Mouse (Mus musculus): ENCODE data around the gene Plcb4. TPM values are rescaled to one million over a fixed set of nuclear protein-coding genes. Genes with fewer than 3 reads are reported as not detected.
"Not testable (repeated sequence)": the region's sequence is repeated elsewhere in the genome, so short reads cannot be mapped to it uniquely, and the experiment has no call there.

Gene Plcb4
- polyA plus RNA-seq, 1 experiment, result 33.0 TPM

GRCm38 (mm10) chr2:135886081-135886679 is 227.4 kb downstream of the Plcb4 start:
- Histone ChIP-seq H3K4me3 (ENCODE audit: insufficient read depth, low read length) (no peak overlapping the region), H3K4me1 (ENCODE audit: control insufficient read depth, insufficient read depth, low read length) (peaks cover 7% of the 10 kb centered on the region), H3K27ac (ENCODE audit: insufficient read depth, low read length) (no peak overlapping the region)
- TF ChIP-seq POLR2A (IDR thresholded peaks at IDR 0.05; ENCODE audit: low read depth, low read length) (no peak), CTCF (IDR thresholded peaks at IDR 0.05; ENCODE audit: borderline replicate concordance, insufficient read depth, low read length) (no peak)

GRCm38 (mm10) chr2:135887805-135888204 is 229.0 kb downstream of the Plcb4 start:
- no peak overlapping the region for H3K27ac ChIP-seq (ENCODE audit: insufficient read depth, low read length)
- H3K4me3 ChIP-seq (ENCODE audit: insufficient read depth, low read length), result no peak overlapping the region
- H3K4me1 ChIP-seq (ENCODE audit: control insufficient read depth, insufficient read depth, low read length), result peaks cover 7% of the 10 kb centered on the region
- TF ChIP-seq CTCF (IDR thresholded peaks at IDR 0.05; ENCODE audit: borderline replicate concordance, insufficient read depth, low read length) (no peak), POLR2A (IDR thresholded peaks at IDR 0.05; ENCODE audit: low read depth, low read length) (no peak)

- Histone ChIP-seq H3K4me3 (ENCODE audit: insufficient read depth, low read length) (no peak overlapping the region), H3K4me1 (ENCODE audit: control insufficient read depth, insufficient read depth, low read length) (peaks cover 7% of the 10 kb centered on the region)
These were observed 229.4 kb downstream of the Plcb4 start for GRCm38 (mm10) chr2:135888206-135888605.

GRCm38 (mm10) chr2:135888767-135889166 is 230.0 kb downstream of the Plcb4 start:
- Histone ChIP-seq H3K4me3 (ENCODE audit: insufficient read depth, low read length) (no peak overlapping the region), H3K27ac (ENCODE audit: insufficient read depth, low read length) (no peak overlapping the region)
- TF ChIP-seq CTCF (IDR thresholded peaks at IDR 0.05; ENCODE audit: borderline replicate concordance, insufficient read depth, low read length), result no peak
- TF ChIP-seq POLR2A (IDR thresholded peaks at IDR 0.05; ENCODE audit: low read depth, low read length), result no peak

More at GRCm38 (mm10) chr2:135888206-135888605, 229.4 kb downstream of the Plcb4 start:
- TF ChIP-seq POLR2A (IDR thresholded peaks at IDR 0.05; ENCODE audit: low read depth, low read length) (no peak), CTCF (IDR thresholded peaks at IDR 0.05; ENCODE audit: borderline replicate concordance, insufficient read depth, low read length) (no peak)
- no peak overlapping the region for H3K27ac ChIP-seq (ENCODE audit: insufficient read depth, low read length)

DNA sequence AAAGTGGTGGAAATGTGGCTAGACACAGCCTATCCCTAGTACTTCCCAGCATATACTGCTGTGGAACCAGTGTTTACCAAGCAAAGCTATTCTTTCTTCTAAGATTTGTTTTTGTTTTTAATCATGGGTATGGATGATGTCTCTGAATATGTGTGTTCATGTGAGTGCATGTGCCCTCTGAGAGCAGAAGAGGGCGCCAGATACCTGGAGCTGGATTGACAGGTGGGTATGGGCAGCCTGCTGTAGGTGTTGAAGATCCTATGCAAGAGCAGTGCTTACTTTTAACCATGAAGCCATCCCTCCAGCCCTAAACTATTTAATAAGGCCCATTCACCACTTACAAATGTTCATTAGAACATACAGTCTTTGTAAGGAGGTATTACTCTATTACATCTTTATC is 231.3 kb downstream of the Plcb4 start:
- H3K4me1 ChIP-seq (ENCODE audit: control insufficient read depth, insufficient read depth, low read length), result peaks cover 4% of the 10 kb centered on the region
- TF ChIP-seq POLR2A (IDR thresholded peaks at IDR 0.05; ENCODE audit: low read depth, low read length) (no peak), CTCF (IDR thresholded peaks at IDR 0.05; ENCODE audit: borderline replicate concordance, insufficient read depth, low read length) (peak; percentile 23; the same call in 1 of the 2 replicates)

More at GRCm38 (mm10) chr2:135888767-135889166, 230.0 kb downstream of the Plcb4 start:
- peaks cover 9% of the 10 kb centered on the region for H3K4me1 ChIP-seq (ENCODE audit: control insufficient read depth, insufficient read depth, low read length)

DNA sequence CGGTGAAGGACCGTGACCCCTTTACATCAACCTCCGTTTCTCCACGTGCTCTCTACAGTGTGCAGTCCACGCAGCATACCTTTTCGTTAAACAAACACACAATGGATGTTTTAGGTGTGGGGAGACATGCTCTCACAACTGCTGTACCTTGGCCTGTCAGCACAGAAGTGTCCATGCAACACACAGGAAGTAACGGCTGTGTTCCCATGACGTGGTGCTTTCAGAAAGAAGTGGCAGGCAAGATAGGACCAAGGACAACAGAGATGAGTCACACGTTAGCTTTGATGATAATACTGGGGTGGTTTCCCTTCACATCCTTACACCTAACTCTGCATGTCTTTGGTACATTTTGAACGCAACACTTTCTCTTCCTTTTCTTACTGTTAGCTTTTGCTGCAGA is 232.3 kb downstream of the Plcb4 start:
- Histone ChIP-seq H3K4me1 (ENCODE audit: control insufficient read depth, insufficient read depth, low read length) (peaks cover 4% of the 10 kb centered on the region), H3K4me3 (ENCODE audit: insufficient read depth, low read length) (no peak overlapping the region), H3K27ac (ENCODE audit: insufficient read depth, low read length) (no peak overlapping the region)
- TF ChIP-seq CTCF (IDR thresholded peaks at IDR 0.05; ENCODE audit: borderline replicate concordance, insufficient read depth, low read length), result no peak
- TF ChIP-seq POLR2A (IDR thresholded peaks at IDR 0.05; ENCODE audit: low read depth, low read length), result no peak

More for the DNA sequence above, 231.3 kb downstream of the Plcb4 start:
- Histone ChIP-seq H3K4me3 (ENCODE audit: insufficient read depth, low read length) (no peak overlapping the region), H3K27ac (ENCODE audit: insufficient read depth, low read length) (no peak overlapping the region)

GRCm38 (mm10) chr2:135891686-135892085 is 232.9 kb downstream of the Plcb4 start:
- Histone ChIP-seq H3K4me1 (ENCODE audit: control insufficient read depth, insufficient read depth, low read length) (peaks cover 4% of the 10 kb centered on the region), H3K27ac (ENCODE audit: insufficient read depth, low read length) (no peak overlapping the region), H3K4me3 (ENCODE audit: insufficient read depth, low read length) (no peak overlapping the region)
- TF ChIP-seq CTCF (IDR thresholded peaks at IDR 0.05; ENCODE audit: borderline replicate concordance, insufficient read depth, low read length) (no peak), POLR2A (IDR thresholded peaks at IDR 0.05; ENCODE audit: low read depth, low read length) (no peak)

- Histone ChIP-seq H3K27ac (ENCODE audit: insufficient read depth, low read length) (no peak overlapping the region), H3K4me3 (ENCODE audit: insufficient read depth, low read length) (no peak overlapping the region), H3K4me1 (ENCODE audit: control insufficient read depth, insufficient read depth, low read length) (peaks cover 4% of the 10 kb centered on the region)
- TF ChIP-seq POLR2A (IDR thresholded peaks at IDR 0.05; ENCODE audit: low read depth, low read length) (no peak), CTCF (IDR thresholded peaks at IDR 0.05; ENCODE audit: borderline replicate concordance, insufficient read depth, low read length) (no peak)
These were observed 235.8 kb downstream of the Plcb4 start for GRCm38 (mm10) chr2:135894582-135894981.

- TF ChIP-seq POLR2A (IDR thresholded peaks at IDR 0.05; ENCODE audit: low read depth, low read length), result no peak
- no peak for TF ChIP-seq CTCF (IDR thresholded peaks at IDR 0.05; ENCODE audit: borderline replicate concordance, insufficient read depth, low read length)
- Histone ChIP-seq H3K27ac (ENCODE audit: insufficient read depth, low read length) (no peak overlapping the region), H3K4me3 (ENCODE audit: insufficient read depth, low read length) (no peak overlapping the region), H3K4me1 (ENCODE audit: control insufficient read depth, insufficient read depth, low read length) (peaks cover 4% of the 10 kb centered on the region)
These were observed 239.2 kb downstream of the Plcb4 start for GRCm38 (mm10) chr2:135898025-135898424.

GRCm38 (mm10) chr2:135899931-135900330 is 241.1 kb downstream of the Plcb4 start:
- not testable (repeated sequence) for H3K27ac ChIP-seq (ENCODE audit: insufficient read depth, low read length); H3K4me1 ChIP-seq (ENCODE audit: control insufficient read depth, insufficient read depth, low read length); H3K4me3 ChIP-seq (ENCODE audit: insufficient read depth, low read length)
